Mouse (Mus musculus): ENCODE results near the gene Bcar3.
"Not testable (repeated sequence)": the region's sequence is repeated elsewhere in the genome, so short reads cannot be mapped to it uniquely, and the experiment has no call there.

Bcar3 gene

DNA sequence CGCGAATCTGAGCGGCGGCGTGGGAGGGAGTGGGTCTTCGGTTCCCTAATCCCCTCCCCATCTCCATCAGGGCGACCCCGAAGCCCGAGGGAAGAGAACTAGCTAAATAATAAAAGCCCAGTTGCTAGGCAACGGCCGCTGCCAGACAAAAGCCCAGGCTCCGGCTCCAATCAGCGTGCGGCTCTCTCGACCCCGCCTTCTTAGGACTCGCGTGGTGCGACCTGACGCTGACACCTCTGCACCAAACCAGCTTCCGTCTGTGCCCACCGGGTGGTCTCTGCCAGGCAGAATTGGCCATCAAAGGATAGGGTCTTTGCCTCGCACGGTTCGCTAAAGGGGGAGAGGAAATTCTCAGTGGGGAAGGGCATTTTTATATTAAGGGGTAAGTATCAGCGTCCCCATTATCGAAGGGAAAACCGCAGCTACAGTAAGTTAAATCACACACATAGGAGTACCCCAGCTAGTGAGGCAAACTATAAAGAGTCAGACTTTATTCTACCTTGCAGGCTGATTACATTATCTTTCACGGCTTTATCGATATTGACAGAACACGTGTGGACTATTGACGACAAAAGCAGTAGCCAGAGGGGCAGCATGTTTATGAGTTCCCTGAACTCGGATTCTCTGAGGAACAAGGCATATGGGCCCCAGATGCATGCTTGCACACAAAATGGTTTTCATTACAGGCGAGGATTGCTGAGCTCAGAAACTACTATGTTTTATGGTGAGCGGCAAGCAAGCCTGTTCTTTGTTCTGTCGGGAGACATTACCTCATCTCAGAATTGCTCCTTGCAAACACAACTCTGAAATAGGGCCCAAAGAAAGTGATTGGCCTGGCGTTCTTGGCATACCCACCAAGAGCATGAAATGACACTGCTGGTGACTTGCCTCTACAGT, at the start of gene Bcar3:
Bcar3 (plus strand) TSS at position 183 of the 897 bp plus-strand sequence.
- peak; percentile 86 for DNase-seq

DNA sequence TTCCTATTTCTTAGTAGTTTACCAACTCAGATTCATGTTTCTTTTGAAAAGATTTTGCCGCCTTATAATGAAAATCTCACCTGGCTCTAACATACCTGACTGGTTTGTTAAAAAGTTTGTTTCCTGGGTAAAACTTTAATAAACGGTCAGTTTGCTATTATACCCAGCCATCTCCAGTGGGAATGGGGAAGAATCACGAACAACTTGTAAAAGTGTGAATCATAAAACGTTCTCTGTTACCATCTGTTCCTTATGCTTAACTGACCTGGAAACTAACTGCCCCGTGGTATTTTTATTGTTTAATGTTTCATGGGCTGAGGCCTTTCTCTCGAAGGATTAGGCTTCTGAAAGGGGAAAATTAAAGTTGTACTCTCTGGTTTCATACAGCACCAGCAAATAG, 49.2 kb upstream of the Bcar3 start:
- no peak for DNase-seq

DNA sequence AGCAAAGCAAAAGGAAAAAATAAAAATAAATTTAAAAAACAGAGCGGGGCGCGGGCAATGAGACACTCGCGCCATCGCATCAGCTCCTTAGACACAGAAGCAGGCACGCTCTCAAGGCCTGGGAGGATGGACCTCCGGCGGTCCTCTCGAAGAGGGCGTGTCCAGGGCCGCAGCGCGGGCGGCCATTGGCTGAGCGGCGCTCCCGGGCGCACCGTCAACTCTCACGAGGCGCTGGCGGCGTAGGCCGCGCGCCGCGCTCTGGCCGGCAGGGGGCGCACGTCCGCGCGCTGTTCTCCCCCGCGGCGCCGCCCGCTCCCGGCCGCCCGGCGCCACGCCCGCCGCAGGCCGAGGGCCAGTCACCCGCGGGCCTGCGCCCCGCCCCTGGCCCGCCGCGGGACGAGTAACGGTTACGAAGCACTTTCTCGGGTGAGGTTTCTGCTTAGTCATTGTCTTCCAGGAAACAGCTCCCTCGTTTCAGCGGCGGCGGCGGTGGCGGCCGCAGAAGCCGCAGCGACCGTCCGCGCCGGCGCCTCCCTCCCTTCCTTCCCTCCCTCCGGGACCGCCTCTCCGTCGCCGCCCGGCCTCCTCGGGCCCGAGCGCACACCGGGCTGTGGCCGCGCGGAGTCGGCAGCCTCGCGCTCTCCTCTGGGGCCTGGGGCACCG, 48.6 kb upstream of the Bcar3 start, which contains the start of gene Gclm:
Gclm (plus strand) TSS at position 343 of the 663 bp plus-strand sequence.
- peak; percentile 97 for DNase-seq

DNA sequence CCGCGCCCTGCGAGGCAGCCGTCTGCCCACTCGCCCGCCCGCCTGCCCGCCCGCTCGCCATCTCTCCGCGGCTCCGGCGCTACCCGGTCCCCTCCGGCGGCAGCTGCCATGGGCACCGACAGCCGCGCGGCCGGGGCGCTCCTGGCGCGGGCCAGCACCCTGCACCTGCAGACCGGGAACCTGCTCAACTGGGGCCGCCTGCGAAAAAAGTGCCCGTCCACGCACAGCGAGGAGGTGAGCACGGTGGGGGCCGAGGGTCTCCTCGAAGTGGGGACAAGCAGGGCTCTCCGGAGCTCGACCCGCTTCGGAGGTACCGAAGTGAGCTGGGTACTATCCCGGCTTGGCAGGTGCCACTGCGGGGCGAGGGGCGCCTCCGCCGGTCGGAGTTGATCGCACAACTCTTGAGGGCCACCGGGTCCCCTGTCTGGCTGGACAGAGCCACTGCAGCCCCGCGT, 48.0 kb upstream of the Bcar3 start:
- peak; percentile 69 for DNase-seq

DNA sequence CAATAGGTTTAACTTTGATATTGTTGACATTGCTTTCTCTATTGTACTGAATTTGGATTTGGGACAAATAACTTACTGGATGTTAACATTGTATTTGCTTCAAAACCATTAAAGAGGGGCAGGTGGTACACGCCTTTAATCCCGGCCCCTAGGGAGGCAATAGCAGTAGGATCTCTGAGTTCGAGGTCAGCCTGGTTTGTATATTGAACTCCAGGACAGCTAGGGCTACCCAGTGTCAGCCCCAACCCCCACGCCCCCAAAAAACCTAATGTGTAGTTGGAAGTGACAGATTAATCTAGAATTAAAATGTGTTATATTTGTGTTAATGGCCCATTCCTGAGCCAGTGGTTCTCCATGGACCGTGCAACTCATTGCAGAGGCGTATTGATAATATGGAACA, 47.5 kb upstream of the Bcar3 start:
- DNase-seq: peak; percentile 23

DNA sequence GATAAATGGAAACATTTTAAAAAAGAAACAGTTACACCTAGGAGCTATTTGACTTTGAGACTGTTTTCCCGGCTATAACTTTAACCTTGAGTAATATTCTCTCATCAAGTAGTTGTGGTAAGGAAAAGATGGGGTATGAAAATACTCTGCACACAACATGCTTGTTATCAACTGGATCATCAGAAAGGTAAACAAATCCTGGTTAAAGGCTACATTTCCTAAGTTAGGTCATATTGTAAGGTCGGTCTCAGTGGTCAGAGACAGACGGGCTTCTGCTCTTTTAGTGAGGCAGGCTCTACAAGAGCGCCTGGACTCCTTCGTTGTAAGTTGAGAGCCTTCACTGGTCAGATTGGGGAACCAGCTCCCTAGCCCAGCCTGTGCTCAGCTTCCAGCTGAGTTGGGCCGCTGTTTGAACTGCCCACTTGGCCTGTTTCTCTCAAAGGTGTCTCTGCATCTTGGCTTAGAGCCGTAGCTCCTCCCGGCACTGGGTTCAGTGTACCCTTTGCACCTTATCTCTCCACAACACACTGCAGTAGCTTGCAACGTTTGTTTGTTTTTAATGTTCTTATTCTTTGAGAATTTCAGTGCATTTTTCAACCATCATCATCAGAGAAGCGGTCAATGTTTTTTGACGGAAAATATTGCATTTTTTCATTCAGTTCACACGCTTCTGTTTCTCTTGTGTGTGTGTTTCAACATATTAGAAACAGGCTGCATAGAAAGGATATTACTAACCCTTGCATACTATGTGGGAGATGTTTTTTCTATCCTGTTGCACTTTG, 46.8 kb upstream of the Bcar3 start:
- peak; percentile 82 for DNase-seq

DNA sequence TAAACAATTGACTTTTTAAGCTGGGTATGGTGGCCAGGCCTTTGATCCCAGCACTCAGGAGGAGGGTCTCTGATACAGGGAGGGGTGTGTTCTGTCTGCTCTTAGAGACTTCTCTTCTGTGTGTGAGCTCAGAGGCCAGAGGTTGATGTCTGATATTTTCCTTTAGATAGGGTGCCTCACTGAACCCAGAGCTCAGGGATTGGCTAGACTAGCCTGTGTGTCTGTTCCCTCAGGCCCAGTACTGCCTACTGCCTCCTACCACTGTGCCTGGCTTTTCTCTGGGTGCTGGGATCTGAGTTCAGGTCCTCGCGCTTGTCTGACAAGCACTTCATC, 46.2 kb upstream of the Bcar3 start:
- peak; percentile 74 for DNase-seq

DNA sequence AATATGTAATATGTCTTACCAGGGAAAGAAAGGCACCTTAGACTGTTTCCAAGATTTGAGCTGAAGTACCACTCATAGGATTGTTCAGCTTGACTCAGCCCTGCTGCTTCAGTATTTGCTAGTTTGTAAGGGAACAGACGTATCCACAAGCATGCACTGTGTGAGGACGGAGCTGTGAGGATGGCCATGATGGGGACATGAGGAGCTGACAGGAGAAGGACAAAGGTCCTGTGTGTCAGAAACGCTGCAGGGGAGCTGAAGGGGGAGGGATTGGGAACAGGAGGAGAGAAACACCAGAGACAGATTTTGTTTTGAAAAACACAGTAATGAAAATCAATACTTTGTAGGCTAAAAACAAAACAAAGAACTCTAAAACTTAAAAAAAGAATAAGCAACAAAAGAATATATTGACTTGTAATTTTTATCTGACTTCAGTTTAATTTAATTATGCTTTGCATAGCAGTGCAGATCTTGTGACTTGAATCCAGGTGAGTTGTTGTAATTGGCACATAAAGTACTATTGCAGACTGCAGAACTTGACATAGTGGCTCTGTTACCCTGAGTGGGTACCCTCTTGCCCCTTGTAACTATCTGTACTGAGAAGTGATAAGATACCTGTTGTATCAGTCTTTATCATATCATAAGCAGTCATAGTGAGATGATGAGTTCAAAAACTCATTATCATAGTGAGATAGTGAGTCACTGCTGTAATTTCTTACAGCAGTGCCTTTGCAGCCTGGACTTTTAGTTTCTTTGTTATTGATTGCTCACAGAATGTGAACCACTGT, 41.3 kb upstream of the Bcar3 start:
- no peak for DNase-seq

DNA sequence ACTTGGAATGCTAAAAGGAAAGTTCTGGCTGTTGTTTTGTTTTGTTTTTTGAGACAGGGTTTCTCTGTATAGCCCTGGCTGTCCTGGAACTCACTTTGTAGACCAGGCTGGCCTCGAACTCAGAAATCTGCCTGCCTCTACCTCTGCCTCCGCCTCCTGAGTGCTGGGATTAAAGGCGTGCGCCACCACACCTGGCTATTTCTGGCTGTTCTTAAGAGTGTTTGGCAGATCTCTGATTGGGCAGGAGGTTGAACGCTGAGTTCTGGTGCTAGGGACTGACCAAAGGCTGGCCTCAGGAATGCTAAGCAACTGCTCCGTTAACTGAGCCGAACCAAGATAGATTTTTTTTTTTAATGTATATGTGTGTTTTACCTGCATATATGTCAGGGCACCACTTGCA, 39.9 kb upstream of the Bcar3 start:
- DNase-seq: not testable (repeated sequence)

DNA sequence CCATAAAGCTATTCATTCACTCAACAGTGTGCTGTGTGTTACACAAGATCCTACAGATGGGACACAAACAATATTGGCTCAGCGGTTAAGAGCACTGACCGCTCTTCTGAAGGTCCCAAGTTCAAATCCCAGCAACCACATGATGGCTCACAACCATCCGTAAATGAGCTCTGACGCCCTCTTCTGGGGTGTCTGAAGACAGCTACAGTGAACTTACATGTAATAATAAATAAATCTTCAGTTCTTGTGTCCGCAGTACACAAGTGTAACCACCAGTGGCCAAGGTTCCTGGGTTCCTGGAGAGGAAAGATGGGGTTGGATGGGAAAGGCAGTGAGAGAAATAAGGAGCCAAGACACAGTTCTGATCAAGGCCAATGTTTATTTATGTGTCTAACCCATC, 23.9 kb upstream of the Bcar3 start:
- DNase-seq: no peak

DNA sequence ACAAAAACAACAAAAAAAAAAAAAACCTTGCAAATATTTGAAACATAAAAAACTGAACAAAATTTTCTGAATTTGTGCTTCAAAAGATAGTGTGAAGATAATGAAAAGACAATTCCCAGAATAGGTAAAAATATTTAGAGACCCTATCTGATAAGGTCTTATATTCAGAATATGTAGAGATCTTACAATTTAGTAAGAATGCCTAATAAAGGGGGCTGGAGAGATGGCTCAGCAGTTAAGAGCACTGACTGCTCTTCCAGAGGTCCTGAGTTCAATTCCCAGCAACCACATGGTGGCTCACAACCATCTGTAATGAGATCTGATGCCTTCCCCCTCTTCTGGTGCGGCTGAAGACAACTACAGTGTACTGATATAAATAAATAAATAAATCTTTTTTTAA, 21.4 kb upstream of the Bcar3 start:
- DNase-seq: not testable (repeated sequence)

DNA sequence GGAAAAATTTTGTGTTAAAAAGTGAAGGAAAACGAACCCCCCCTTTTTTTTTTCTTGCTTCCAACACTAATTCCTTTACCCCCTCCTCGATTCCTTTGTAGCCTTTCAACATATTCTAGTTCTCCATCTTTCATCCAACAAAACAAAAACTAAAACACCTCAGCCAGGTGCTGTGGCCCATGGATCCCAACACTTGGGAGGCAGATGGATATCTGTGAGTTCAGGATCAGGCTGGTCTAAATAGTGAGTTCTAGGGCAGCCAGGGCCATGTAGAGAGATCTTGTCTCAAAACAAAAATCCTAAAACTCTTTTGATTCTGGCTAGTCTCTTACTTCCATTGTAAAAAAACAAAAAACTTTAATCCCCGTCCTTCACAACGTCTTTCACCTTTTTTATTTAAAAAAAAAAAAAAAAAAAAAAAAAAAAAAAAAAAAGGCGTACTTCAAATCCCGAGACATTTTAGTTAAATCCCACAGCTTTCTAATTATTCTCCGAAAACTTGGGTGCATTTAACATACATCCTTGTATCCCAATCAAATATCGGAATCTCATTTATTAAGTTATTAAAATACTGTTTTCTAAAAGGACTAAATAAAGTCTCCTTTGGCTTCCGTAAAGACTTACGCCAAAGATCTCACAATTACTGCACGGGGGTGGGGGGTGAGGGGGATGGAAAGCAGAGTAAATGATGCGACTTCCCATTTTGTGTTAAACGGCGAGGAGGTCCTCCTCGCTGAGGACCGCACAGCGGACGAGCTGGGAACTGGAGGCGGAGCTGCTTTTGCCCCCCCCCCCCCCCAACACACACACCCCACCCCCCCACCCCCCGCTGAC, 20.3 kb upstream of the Bcar3 start:
- no peak for DNase-seq

DNA sequence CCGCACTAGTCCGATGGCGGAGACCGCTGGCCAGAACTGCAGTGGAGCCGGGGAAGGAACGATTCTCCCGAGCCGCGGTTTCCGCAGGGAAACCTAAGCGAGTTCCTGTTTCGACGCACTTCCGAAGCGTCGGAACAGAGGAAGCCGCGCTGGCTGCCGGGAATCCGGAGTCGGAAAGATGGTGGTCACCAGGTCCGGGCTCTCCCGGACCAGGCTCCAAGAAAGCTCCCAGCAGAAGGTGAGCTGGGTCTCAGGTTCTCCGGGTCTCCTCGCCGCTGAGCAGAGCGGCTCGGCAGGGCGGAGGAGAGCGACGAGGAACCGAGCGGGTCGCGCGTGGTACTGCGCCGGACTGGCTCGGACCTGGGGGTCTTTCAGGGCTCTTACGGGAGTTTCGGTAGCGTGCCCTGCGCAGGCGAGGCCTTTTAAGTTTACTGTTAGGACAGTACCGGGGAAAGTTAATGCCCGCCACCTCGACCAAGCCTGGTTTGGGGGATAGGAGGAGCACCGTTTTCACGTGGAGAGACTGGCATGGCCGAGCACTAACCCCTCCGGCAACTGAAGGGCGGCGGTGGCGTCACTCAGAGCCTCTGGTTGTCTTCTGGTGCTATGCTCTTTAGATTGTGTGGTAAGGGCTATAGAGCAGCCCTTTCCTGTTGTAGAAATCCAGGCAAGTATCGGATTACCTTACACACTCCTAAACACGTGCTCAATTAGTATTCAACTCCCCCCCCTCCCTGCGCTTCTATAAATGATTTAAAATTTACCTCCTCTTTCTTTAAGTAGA, 19.5 kb upstream of the Bcar3 start, which contains the start of gene Dnttip2:
Dnttip2 (plus strand) TSS at position 148 of the 784 bp plus-strand sequence.
- peak; percentile 91 for DNase-seq

DNA sequence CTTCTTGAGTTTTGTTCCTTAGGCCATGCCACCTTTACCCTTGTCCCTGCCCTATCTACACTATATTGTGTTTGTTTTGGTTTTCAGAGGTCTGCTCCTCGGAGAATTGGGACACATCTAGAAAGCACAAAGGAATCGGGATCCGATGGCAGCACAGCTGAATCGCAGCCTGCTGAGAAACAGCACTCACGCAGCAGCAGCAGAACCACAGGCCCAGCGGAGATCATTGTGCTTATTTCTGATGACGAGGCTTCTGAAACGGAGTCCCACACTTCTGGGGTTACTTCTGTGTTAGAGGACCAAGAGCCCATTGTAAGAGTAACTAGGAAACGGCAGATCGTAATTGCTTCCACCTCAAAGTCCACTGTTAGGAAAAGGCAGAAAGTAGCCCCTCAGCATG, 18.8 kb upstream of the Bcar3 start:
- DNase-seq: no peak

DNA sequence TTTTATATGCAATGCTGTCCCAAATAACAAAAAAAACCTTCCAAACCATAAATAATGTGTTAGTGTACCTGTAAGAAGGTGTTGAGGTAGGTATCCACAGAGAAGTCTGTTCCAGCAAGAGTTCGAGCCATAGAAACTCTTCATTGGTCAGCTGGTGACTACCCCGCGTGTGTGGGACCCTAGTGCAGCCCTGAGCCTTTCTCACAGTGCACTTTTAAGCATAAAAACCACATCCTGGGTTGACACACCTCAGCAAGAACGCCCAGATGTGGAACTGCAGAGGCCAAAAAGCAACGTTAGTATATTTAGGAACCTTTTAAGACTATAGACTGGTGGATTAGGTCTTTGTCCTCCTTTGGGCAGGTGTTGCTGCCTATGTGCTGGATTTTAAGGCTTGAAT, 6.7 kb upstream of the Bcar3 start:
- DNase-seq: no peak

DNA sequence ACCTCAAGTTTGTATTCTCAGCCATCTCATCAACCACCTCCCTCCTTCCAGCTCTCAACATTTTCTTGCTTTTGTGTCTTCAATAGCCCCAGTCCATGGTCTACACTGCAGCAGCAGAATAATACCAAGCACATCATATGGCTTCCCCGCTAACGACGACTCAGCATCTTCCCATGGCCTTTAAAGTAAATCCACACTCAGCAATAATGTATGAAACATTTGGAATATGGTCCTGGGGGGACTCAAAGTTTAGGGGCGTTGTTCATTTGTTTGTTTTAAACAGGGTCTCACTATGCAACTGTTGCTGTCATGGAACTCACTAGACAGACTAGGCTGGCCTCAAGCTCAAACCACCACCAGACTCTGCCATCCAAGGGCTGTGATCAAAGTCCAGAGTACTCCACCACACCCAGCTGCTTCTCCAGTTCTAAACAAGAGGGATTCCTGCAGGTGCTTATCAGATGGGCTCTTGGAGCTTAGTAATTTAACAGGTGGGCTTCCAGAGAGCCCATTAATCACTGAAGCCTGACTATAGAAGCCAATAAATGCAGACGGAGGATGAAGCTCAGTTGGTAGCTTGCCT, 5.2 kb upstream of the Bcar3 start:
- DNase-seq: no peak

DNA sequence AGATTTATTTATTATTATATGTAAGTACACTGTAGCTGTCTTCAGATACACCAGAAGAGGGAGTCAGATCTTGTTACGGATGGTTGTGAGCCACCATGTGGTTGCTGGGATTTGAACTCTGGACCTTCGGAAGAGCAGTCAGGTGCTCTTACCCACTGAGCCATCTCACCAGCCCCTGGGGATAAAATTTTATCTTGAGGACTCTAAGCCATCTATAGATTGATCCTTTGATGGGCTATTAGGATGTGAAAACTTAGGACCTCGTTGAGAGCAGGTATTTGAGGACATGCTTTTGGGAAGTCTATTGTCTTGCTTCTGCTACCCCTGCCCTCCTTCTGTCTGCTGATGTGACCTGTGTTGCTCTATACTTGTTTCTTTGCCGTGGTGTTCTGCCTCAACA, 4.6 kb upstream of the Bcar3 start:
- DNase-seq: not testable (repeated sequence)

DNA sequence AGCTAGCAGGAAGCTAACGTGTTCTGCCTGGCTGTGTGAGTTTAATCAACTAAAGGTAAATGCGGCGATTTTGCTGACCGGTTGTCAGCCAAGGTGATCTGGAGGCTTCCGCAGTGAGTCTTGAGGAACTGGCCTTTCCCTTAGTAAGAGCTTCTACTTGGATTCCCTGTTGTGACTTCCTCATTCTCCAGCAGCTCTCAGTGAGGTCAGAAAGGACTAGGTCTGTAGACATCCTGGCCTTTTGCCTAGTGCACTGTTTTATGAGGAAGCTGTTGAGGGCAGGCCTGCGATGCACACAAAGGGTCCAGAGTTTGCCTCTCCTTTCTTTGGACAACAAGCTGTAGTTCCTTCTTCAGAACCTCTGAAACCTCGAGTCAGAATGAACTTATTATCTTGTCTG, 3.2 kb upstream of the Bcar3 start:
- DNase-seq: no peak

DNA sequence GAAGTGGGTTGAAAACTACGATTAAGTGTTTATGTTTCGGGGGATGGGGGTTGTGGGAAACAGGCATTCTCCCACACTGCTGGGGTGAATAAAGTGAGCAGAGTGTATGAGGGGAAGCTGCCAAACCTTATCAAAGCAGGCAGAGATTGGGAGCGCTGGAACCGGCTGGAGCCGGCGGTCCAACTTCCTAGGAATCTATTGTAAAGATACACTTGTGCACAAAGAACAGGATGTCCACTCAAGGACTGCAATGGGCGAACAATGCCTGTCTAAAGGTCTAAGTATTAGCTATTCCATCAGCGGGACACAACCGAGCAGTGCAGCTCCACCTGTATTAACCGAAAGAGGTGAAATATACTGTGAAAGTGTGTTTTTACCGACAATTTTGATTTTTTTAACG, 2.1 kb upstream of the Bcar3 start:
- DNase-seq: no peak
